Mouse (Mus musculus): Measurements from ENCODE around the gene Erc2.

Erc2 gene

DNA sequence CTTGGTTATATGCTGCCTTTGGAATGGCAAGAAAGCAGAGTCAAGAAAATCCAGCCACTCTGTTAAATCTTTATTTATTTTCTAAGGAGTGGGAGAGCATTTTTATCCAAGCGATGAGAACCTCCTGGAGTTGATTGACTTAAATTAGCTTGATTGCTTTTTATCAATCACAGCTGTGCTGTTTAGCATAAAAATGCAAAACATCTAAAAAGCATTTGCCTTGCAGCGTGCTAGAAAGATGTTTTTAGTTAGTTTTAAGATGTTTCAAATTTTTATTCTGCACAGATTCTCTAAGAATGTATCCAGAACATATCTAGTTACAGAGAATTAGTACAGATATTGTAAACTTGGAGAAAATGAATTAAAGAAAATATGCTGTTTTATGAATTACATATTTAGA lies 315.7 kb downstream of the Erc2 start:
- no peak for DNase-seq (ENCODE audit: low spot score)

GRCm38 (mm10) chr14:27945276-27945675 lies 323.0 kb downstream of the Erc2 start:
- no peak for DNase-seq (ENCODE audit: low spot score)

DNA sequence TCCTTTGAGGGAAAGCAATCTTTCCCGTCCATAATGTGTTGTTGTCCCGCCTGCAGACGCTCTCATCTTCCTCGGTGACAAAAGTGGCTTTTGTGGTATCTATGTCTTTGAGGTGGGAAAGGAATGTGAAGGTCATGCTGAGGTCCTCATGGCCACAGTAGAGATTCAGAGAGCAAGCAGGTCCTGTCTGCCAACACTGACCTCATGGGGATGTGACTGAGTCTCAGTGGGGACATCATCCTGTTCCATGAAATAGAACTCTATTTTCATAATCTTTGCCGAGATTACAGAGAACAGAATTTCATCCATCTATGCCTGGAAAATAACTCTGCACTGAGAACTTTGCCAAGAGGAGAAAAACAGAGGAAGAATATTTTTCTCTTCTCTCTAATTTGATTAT lies 324.0 kb downstream of the Erc2 start:
- DNase-seq (ENCODE audit: low spot score), result no peak

DNA sequence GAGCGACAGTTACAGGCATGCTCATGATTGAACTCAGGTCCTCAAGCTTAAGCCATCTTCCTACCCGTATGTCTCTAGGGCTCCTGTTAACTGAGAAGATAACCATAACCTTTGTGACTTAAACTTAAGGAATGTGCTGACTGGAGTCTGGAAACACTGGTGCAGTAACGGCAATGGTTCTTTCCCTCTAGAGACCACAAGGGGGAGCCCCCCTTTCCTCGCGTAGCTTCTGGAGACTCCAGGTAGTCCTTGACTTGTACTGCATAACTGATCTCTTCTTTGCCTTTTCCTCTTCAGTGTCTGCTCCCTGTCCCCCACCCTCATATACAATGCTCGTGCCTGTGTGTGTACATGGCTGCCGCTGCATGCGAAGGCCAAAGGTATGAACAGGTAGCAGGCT lies 326.2 kb downstream of the Erc2 start:
- no peak for DNase-seq (ENCODE audit: low spot score)

- DNase-seq (ENCODE audit: low spot score), result no peak
These were observed 331.6 kb downstream of the Erc2 start for GRCm38 (mm10) chr14:27953814-27954213.

GRCm38 (mm10) chr14:27956801-27957200 lies 334.6 kb downstream of the Erc2 start:
- no peak for DNase-seq (ENCODE audit: low spot score)

GRCm38 (mm10) chr14:27973701-27974100 lies 351.5 kb downstream of the Erc2 start:
- DNase-seq (ENCODE audit: low spot score), result no peak

DNA sequence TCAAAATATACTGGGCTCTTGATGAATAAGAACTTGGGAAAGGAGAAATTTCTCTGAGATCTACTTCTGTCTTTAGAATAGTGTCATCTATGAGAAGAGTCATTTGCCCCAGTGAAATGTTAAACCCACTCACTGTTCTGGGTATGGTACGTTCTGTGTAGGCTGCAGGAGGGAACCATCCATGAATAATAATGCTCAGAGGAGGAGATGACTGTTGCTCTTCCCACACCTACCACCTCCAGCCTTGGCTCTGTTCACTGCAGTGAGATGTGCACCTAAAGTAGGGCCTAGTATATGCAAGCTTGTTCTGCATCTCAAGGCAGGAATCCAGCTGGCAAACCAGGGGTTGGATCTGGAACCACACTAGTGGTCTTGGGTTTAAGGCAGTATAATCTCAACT lies 353.4 kb downstream of the Erc2 start:
- DNase-seq (ENCODE audit: low spot score), result no peak

- DNase-seq (ENCODE audit: low spot score), result no peak
These were observed 362.5 kb downstream of the Erc2 start for GRCm38 (mm10) chr14:27984758-27985157.

DNA sequence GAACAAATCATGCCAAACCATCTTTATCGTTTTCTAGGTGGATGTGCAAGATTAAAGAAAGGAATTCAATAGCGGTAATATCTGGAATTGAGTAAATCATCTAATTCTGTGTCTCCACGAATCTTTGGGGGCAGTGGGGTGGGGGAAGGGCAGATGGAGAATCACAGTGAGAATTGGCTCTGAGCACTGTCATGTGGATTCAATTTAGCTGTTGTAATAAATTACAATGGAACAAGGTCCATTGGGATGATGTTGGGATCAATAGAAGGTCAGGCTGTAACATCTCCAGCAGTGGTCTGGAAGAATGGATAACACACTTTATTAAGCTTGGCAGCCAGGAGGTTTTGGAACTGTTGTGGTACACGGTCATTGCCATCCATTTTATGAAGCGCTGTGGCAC lies 363.0 kb downstream of the Erc2 start:
- no peak for DNase-seq (ENCODE audit: low spot score)

GRCm38 (mm10) chr14:27987422-27987821 lies 365.2 kb downstream of the Erc2 start:
- no peak for DNase-seq (ENCODE audit: low spot score)

- no peak for DNase-seq (ENCODE audit: low spot score)
These were observed 376.3 kb downstream of the Erc2 start for GRCm38 (mm10) chr14:27998551-27998950.

GRCm38 (mm10) chr14:28004023-28004422 lies 381.8 kb downstream of the Erc2 start:
- no peak for DNase-seq (ENCODE audit: low spot score)

- DNase-seq (ENCODE audit: low spot score), result no peak
These were observed 388.5 kb downstream of the Erc2 start for GRCm38 (mm10) chr14:28010536-28011280.

DNA sequence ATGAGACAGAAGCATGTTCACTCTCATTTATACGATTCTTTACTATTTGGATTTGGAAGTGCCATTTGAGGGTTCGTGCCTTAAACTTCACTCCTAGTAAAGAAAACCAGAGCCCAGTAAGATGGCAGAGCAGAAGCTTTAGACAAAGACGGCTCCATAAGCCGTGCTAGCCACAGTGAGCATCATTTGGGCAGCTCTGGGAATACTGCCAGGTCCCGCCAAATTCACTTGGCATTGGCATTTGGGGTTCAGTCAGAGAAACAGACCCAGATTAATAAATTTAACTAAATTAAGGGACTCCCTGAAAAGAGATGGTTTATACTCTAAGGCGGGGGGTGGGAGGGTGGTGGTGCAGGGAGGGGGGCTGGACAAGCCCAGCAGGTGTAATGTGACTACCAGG lies 401.0 kb downstream of the Erc2 start:
- DNase-seq (ENCODE audit: low spot score), result no peak

DNA sequence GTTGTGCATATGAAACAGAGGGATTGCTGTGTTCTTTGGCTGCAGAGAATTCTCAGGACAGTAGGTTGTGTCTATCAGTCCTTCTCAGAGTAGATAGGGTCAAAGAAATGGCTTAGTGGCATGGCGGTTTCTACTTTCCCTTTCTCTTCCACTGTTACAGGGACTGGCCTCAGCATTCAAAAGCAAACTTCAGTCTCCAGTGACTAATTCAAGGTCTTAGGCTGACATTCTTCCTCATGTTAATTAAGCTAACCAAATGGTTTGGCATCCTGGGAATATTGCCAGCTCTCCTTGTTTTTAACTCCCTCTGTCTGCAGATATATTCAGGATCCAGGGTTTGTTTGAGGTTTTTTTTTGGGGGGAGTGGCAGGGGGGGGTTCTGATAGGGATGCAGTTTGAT lies 408.6 kb downstream of the Erc2 start:
- no peak for DNase-seq (ENCODE audit: low spot score)

DNA sequence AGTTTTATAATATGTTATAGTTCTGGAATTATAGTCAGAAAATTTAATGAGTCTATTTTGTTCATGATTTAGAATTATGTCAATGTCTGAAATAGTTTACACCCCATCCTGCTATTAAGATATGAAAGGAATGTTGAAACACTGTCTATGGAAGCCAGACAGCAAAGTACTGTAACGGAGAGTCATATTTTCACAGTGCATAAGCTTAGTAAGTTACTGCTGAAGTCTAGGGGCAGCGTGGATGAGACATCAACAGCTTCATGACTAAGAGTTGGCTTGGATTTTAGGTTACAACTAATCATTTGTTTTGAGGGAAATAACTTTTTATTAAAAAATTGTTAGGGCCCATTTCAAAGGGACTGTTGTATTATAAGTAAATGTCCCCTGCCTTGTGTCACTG lies 412.8 kb downstream of the Erc2 start:
- no peak for DNase-seq (ENCODE audit: low spot score)

DNA sequence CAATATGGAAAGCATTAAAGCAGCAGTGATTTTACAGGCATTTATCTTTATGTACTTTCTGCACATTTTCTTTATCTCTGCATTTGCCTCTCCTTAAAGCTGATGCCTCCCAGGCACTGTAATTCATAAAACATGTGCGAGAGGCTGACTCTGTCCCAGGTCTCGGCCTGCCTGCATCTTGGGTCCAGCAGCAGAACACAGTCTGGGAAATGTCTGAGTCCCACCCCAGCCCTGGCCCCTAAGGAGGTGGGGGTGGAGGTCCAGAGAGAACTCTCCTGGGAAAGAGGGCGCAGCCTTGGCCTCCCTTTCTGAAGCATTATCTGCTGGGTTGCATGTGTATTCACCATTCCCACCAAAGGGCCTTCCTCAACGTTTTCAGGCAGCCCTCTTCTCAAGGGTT lies 420.9 kb downstream of the Erc2 start:
- no peak for DNase-seq (ENCODE audit: low spot score)

GRCm38 (mm10) chr14:28051646-28052045 lies 429.4 kb downstream of the Erc2 start:
- no peak for DNase-seq (ENCODE audit: low spot score)

DNA sequence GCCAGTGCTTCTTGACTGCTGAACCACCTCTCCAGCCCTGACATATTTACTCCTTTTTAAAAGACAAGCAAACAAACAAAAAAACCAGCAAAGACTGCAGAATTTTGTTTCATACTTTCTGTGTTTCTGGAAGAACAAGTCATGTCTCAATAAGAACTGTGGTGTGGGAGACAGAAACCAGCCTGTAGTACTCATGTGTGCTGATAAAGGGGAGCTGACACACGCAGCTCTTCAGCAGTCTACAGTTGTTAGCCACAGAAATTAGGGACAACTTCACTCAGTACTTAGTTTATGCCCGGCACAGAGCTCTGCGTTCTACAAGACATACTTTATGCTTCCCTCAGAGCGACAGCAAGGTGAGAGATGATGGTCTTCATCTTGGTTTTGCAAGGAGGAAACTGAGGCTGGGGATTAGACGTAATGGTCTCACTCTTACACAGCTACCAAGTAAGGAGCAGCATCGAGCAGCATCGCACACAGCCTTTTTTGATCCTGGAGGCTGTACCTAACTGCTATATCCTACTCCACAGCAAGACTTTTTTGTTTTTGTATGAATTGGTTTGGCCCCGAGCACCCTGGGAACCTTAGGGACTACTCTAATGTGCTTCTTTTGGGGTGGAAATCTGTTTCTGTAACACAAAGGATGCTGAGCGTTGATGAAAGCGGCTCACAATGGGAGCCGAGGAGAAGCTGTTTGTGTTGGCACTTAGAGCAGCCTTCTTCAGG lies 435.1 kb downstream of the Erc2 start:
- no peak for DNase-seq (ENCODE audit: low spot score)

DNA sequence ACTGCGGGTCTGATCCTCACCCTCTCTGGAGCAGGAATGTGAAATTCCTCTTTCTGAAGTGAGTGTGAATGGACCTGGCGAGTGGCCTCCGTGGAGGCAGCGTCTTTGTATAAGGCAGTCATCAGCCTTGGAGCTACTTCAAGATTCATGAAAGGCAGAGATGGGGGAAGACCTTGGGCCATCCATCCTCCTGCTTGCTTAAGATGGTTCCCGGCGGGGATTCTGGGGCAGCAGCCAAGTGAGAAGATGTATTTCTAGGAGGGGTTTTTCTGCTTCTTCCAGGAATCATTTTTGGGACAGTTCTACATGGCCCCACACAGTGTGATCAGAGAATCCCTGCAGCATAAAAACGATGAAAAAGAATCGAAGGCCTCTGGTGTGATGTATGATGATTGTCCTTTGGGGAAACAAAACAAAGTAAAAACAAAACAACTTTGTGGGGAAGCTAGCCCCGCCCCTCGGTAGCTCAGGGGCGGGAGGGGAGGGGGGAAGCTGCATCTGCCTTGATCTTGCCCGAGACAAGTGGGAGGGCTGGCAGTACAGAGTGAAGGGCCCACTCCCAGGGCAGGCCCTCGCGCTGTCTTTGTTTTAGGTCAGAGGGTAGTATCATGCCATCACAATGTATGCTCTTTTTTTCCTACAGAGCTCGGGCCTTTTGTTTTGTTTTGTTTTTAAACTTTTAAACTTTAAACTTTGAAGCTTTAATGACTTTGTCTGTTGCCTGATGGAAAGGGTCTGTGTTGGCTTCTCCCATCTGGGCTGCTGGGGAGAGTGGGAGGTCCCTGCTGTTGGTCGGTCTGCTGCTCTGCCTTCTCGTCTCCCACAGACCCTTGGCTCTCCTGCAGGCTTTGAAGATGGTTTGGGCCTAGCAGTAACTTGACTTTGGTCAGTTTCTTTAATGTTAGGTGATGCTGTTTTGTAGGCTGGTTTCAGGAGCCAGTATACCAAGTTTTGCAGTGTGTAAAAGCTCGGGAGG lies 435.9 kb downstream of the Erc2 start:
- no peak for DNase-seq (ENCODE audit: low spot score)

DNA sequence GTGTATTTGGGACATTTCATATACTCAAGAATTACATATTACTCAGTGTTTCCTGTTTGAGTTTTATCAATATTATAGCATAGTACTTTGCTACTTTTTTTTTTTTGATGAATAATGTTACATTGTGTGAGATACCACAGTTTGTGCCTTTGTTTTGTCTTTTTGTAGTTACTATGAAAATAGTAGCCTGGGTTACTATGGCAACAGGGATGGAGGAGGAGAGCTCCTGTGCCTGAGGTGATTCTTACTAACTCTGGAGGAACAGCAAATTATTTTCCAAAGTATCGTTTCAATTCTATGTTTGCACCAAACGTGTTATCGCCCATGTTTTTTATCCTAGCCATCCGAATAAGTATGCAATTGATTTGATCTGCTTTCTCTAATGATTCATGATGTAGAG lies 438.7 kb downstream of the Erc2 start:
- no peak for DNase-seq (ENCODE audit: low spot score)

Data from T-cell, adult 2 months (primary cell).